Mouse (Mus musculus) forebrain, embryonic 16.5 days (tissue): ENCODE data around the gene Bnip3. TPM values are rescaled to one million over a fixed set of nuclear protein-coding genes. Genes with fewer than 3 reads are reported as not detected.

ENCODE experiments used
- ATAC-seq: fragments of 200-750 bp; cut with Nextera tagmentation; 2 replicates; pipeline ENCODE4 v1.8.0; 2017; ENCODE audit warnings: mild to moderate bottlenecking, moderate library complexity
- H3K27ac ChIP-seq: fragments of 300-500 bp; sonication (generic); 2 replicates; pipeline ENCODE4 v1.5.1; 2014; ENCODE audit warnings: low read length, control low read depth
- H3K27me3 ChIP-seq: fragments of 300-500 bp; sonication (generic); replicated peaks from 2 replicates; pipeline ENCODE4 v1.6.1; 2014; ENCODE audit warnings: low read length; ENCODE audit not compliant: control insufficient read depth, insufficient read depth
- H3K36me3 ChIP-seq: fragments of 300-500 bp; sonication (generic); 2 replicates; pipeline ENCODE4 v1.6.1; 2014; ENCODE audit not compliant: control insufficient read depth, insufficient read depth
- H3K4me1 ChIP-seq: fragments of 300-500 bp; sonication (generic); replicated peaks from 2 replicates; pipeline ENCODE4 v1.6.1; 2014; ENCODE audit warnings: low read length; ENCODE audit not compliant: control insufficient read depth, insufficient read depth
- H3K4me2 ChIP-seq: fragments of 300-500 bp; sonication (generic); 2 replicates; pipeline ENCODE4 v1.6.1; 2014; ENCODE audit warnings: mild to moderate bottlenecking, low read length, control low read depth
- H3K4me3 ChIP-seq: fragments of 300-500 bp; sonication (generic); replicated peaks from 2 replicates; pipeline ENCODE4 v1.5.1; 2014; ENCODE audit warnings: mild to moderate bottlenecking, low read length, control low read depth
- H3K9ac ChIP-seq: fragments of 300-500 bp; sonication (generic); replicated peaks from 2 replicates; pipeline ENCODE4 v1.6.1; 2014; ENCODE audit warnings: low read depth, low read length, control low read depth
- H3K9me3 ChIP-seq: fragments of 300-500 bp; sonication (generic); 2 replicates; pipeline ENCODE4 v1.6.1; 2016; ENCODE audit warnings: low read length; ENCODE audit not compliant: control insufficient read depth
- WGBS: fragments of 180-500 bp; shearing (Covaris S2); extraction: QIAGEN DNeasy Blood & Tissue Kit; methylation state at CpG from one replicate; pipeline ENCODE4 v1.1.7; 2014; 5-methylcytosine and 5-hydroxymethylcytosine counted together
- polyA plus RNA-seq: library from polyadenylated mRNA; unstranded; fragments of >200 nt; fragmentation: Nextera tagmentation; extraction: Ambion mirVana; gene quantifications from 2 replicates; pipeline ENCODE4 v1.2.1, GENCODE M21; 2015

Gene Bnip3
- polyA plus RNA-seq, 1 experiment from 2014 or later: 88.9 TPM

GRCm38 (mm10) chr7:138908768-138909276 is 497 bp downstream of the Bnip3 start:
- Histone ChIP-seq H3K27ac (no peak overlapping the region), H3K36me3 (no peaks in the 10 kb centered on the region), H3K4me1 (peaks cover 23% of the 10 kb centered on the region), H3K9me3 (no peaks in the 10 kb centered on the region), H3K9ac (peak overlapping the region; percentile 80), H3K4me3 (peak overlapping the region; percentile 86), H3K4me2 (peak overlapping the region; percentile 61), H3K27me3 (no peaks in the 10 kb centered on the region)
- WGBS: 5% methylated on average over 10 of the region's 10 CpGs
- ATAC-seq: no peak

- H3K4me2 ChIP-seq: peak overlapping the region; percentile 14
- peaks cover 23% of the 10 kb centered on the region for H3K4me1 ChIP-seq
- 0 out of 2 replicates have a peak overlapping the region, but pooled peaks have one; percentile 4 for H3K9ac ChIP-seq
- H3K36me3 ChIP-seq: no peaks in the 10 kb centered on the region
- ATAC-seq: no peak
- H3K27ac ChIP-seq: no peak overlapping the region
- H3K9me3 ChIP-seq: no peaks in the 10 kb centered on the region
- H3K27me3 ChIP-seq: no peaks in the 10 kb centered on the region
- 59% methylated on average over 5 of the region's 5 CpGs for WGBS
- no peak overlapping the region for H3K4me3 ChIP-seq
These were observed 1.3 kb downstream of the Bnip3 start for GRCm38 (mm10) chr7:138907976-138908375.

DNA sequence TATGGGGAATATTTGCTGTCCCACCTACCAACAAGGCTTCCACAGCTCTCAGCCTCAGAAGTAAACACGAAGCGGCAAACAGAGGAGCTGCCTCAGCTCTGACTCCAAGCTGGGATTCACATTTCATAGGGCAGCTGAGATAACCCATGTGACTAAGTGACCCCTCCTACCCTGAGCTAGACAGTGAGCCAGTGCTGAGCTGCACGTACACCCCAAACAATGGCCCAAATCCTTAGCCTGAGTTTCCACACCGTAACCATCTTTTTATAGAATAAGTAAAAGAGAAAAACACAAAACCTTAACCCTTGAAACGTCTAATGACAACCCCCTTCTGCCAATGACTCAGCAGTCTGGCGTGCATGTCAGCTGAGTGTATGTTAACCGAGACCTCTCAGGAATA is 2.3 kb downstream of the Bnip3 start:
- H3K9ac ChIP-seq: 0 out of 2 replicates have a peak overlapping the region, but pooled peaks have one; percentile 8

DNA sequence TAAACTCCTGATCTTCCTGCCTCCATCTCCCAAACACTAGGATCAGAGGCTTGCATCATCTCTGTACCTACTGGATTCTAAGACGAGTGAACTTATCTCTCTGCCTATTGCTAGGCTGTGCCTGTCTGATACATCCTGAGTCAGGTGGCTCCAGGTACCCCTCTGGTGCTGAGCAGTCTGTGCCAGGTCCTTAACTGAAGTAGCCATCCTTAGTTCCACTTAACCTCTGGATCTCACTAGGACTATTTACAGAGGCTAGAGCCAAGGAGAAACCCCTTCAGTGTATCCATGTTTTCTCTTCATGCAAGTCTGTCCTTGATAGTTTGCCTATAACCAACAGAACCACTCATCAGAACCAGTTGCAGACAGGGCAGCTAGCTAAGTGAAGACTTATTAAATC is 2.9 kb downstream of the Bnip3 start:
- H3K9me3 ChIP-seq: no peaks in the 10 kb centered on the region
- H3K9ac ChIP-seq: no peak overlapping the region
- no peak overlapping the region for H3K4me2 ChIP-seq
- H3K4me3 ChIP-seq: no peak overlapping the region
- H3K36me3 ChIP-seq: no peaks in the 10 kb centered on the region
- 89% methylated on average over 1 of the region's 1 CpGs for WGBS
- peaks cover 23% of the 10 kb centered on the region for H3K4me1 ChIP-seq
- H3K27ac ChIP-seq: no peak overlapping the region
- H3K27me3 ChIP-seq: no peaks in the 10 kb centered on the region
- ATAC-seq: no peak

More for the DNA sequence above, 2.3 kb downstream of the Bnip3 start:
- ATAC-seq: no peak
- no peak overlapping the region for H3K27ac ChIP-seq
- H3K9me3 ChIP-seq: no peaks in the 10 kb centered on the region
- 14% methylated on average over 7 of the region's 7 CpGs for WGBS
- peak overlapping the region; percentile 6; the same call in 1 of the 2 replicates for H3K4me2 ChIP-seq
- no peaks in the 10 kb centered on the region for H3K36me3 ChIP-seq
- H3K4me1 ChIP-seq: peaks cover 23% of the 10 kb centered on the region
- no peaks in the 10 kb centered on the region for H3K27me3 ChIP-seq
- 0 out of 2 replicates have a peak overlapping the region, but pooled peaks have one; percentile 2 for H3K4me3 ChIP-seq

- H3K4me1 ChIP-seq: peaks cover 20% of the 10 kb centered on the region
- no peak overlapping the region for H3K4me3 ChIP-seq
- no peaks in the 10 kb centered on the region for H3K27me3 ChIP-seq
- no peak overlapping the region for H3K4me2 ChIP-seq
- ATAC-seq: no peak
- no peak overlapping the region for H3K9ac ChIP-seq
- H3K9me3 ChIP-seq: no peaks in the 10 kb centered on the region
- H3K36me3 ChIP-seq: no peaks in the 10 kb centered on the region
- 88% methylated on average over 7 of the region's 7 CpGs for WGBS
- H3K27ac ChIP-seq: no peak overlapping the region
These were observed 5.4 kb downstream of the Bnip3 start for GRCm38 (mm10) chr7:138903886-138904435.

DNA sequence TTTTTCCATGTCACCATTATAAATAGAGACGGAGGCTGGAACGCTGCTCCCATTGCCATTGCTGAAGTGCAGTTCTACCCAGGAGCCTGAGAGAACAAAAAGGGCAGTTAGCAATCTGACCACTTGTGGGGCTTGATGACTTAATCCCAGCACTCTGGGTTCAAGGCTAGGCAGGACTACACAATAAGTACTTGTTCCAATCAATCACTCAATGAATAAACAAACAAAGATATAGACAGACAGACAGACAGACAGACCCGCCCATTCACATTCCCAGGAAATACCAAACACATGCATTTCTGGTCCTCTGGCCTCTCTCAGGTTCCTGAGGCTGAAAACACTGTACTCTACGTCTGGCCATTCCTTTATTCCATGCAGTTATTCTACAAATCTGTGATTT is 10.6 kb downstream of the Bnip3 start:
- Histone ChIP-seq H3K27me3 (no peaks in the 10 kb centered on the region), H3K4me2 (no peak overlapping the region), H3K27ac (no peak overlapping the region), H3K9me3 (no peaks in the 10 kb centered on the region), H3K9ac (no peak overlapping the region), H3K36me3 (peaks cover 6% of the 10 kb centered on the region; the same call in 1 of the 2 replicates), H3K4me1 (no peaks in the 10 kb centered on the region), H3K4me3 (no peak overlapping the region)
- no peak for ATAC-seq
- WGBS: 84% methylated on average over 4 of the region's 4 CpGs

DNA sequence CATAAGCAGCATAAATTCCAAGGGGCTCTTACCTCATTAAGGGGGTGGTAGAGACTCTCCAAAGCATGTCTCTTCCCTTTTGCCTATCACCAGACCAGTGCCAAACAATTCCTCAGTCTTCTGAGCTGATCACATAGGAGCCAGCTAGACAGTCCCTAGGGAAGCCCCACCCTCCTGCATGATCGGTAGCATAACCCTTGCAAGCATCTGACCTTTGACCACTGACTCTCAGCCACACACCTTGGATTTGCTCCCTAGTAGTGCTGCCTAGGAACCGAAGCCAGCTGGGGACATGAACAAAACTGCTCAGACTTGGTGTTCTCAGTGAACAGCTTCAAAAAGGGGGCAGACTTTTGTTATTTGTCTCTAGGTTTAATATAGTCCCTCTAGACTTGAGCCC is 11.2 kb downstream of the Bnip3 start:
- H3K4me2 ChIP-seq: no peak overlapping the region
- no peak overlapping the region for H3K27ac ChIP-seq
- no peaks in the 10 kb centered on the region for H3K4me1 ChIP-seq
- WGBS: 83% methylated on average over 2 of the region's 2 CpGs
- H3K27me3 ChIP-seq: no peaks in the 10 kb centered on the region
- H3K36me3 ChIP-seq: peaks cover 6% of the 10 kb centered on the region; the same call in 1 of the 2 replicates
- H3K9me3 ChIP-seq: no peaks in the 10 kb centered on the region
- no peak overlapping the region for H3K4me3 ChIP-seq
- H3K9ac ChIP-seq: no peak overlapping the region
- no peak for ATAC-seq

GRCm38 (mm10) chr7:138885365-138886289 is 23.7 kb downstream of the Bnip3 start:
- Histone ChIP-seq H3K27me3 (no peaks in the 10 kb centered on the region), H3K4me1 (no peaks in the 10 kb centered on the region), H3K36me3 (peaks cover 14% of the 10 kb centered on the region; the same call in 1 of the 2 replicates), H3K4me2 (no peak overlapping the region), H3K9ac (no peak overlapping the region), H3K4me3 (no peak overlapping the region), H3K9me3 (no peaks in the 10 kb centered on the region), H3K27ac (no peak overlapping the region)
- ATAC-seq: no peak
- 89% methylated on average over 13 of the region's 13 CpGs for WGBS

DNA sequence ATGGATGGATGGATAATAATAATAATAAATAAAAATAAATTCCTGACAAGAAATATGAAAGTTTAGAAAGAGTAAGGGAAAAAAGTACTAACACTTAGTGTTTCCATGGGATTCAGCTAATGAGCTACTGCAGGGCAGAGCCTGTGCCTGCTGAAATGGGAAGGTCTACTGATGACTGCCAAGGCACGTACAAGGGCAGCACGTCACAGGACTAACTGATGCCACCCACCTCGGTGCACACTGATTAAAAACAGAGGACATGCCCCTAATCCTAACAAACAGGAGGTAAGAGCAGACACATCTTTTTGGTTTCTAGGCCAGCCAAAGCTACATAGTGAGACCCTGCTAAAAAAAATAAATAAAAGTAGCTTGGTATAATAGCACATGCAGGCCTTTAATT is 25.6 kb downstream of the Bnip3 start:
- no peaks in the 10 kb centered on the region for H3K27me3 ChIP-seq
- no peak overlapping the region for H3K4me3 ChIP-seq
- 96% methylated on average over 3 of the region's 3 CpGs for WGBS
- ATAC-seq: no peak
- H3K9ac ChIP-seq: no peak overlapping the region
- no peak overlapping the region for H3K27ac ChIP-seq
- no peak overlapping the region for H3K4me2 ChIP-seq
- no peaks in the 10 kb centered on the region for H3K4me1 ChIP-seq
- peaks cover 25% of the 10 kb centered on the region for H3K36me3 ChIP-seq
- no peaks in the 10 kb centered on the region for H3K9me3 ChIP-seq
